Mouse (Mus musculus) heart, adult 11 months (tissue): ENCODE data around the gene Col7a1.

Source experiments
- DNase-seq: peaks from one replicate; pipeline ENCODE4 v3.0.0; 2022

The Col7a1 gene

DNA sequence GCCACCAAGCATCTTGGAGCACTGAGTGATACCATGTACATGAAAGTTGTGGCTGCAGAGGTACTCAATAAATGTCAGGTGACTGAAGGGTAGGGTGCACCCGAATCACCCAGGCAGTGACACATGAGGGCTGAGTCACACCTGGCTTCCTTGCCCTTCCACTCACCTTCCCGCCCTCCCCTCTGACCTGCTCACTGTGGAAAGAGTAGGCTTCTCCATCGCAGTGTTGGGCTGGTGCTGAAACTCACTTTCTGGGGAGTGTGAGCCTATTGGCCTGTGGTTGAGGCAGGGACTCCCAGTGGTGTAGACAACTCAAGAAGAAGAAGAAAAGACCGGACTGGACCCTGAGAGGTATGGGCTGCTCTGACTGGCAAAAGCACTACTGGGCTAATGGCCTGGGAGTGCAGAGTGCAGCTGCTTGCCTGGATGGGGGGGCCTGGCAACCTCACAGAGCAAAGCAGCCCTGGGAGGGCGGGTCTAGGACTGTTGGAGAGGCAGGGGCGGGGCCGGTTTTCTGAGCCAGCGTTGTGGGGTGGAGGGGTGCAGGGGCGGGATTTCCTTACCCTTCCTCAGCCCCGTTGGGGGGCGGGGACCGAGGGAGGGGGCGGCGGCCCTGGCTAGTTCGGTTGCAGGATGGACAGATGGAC, 34.4 kb downstream of the Col7a1 start:
- peak; percentile 97 for DNase-seq

DNA sequence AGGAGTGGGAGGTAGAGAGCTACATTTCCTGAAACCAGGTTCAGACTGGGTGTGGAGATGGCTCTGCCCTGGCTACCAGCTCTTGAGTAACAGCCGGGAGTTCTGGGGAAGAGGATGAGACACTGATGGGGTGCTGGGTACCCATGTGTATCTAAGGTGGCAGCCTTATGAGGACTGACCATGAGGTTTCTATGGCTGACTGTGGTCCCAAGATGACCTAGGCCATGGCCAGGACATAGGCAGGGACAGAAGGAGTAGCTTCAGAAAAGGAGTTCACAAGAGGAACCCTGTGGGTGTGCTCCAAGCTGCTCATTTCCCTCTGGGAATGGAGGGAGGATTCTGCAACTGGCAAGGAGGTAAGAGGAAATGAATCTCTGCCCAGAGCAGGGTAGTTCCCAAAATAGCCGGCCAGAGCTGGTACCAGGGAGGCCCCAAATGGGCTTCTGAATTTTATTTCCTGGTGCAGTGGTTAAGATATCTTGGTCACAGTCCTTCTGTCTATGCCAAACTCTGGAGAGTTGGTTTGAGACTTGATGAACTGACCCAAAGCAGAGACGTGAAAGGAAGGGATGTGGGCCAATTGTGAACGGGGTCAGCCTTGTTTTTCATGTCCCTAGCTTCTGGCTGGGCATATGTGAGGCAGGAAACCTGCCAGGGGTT, 36.5 kb downstream of the Col7a1 start:
- peak; percentile 96 for DNase-seq

DNA sequence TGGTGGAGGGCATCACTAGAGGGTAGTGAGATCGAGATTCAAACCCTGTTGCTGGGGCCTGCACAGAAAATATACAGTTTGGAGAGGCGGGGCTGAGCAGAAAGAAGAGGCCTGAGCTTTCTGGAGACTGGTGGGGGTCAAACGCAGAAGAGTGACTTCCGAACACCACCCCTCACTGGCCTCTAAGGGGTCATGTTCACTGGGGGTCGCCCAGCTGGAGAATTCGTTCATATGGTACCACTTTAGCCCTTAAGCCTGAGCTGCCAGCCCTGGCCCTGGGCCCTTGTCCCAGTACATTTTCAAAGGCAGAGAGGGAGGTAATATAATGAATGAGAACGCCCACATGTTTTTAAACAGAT, 37.1 kb downstream of the Col7a1 start:
- peak; percentile 94 for DNase-seq

DNA sequence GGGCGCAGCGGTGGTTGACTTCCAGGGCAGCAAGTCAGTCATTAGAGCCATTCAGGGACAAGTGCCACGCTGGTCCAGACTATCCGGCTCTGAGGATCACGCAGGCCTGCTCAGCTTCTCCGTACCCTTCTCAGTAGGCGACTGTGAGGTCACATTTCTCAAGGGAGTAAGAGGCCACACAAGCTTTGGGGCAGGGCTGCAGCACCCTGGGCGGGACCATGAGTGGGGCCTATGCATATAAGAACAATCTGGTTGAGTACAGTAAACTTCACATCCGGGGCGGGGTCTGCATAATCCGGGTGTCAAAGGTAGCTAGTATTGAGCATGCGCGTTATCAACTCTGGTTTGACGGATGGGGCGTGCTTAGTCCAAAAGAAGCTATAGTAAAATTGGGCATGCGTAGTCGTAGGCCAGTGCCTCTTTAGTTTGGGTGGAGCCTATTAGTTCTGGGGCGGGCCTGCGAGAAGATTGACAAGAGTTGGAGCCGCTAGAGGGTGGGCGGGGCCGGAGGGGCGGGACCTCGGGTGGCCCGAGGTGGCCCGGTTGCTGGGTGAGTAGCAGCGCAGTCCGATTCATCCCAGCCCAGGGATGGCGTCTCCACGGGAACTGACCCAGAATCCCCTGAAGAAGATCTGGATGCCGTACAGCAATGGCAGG, 38.2 kb downstream of the Col7a1 start, which contains the start of gene Pfkfb4:
Pfkfb4 (plus strand) TSS at position 351 of the 657 bp plus-strand sequence.
- peak; percentile 100 for DNase-seq

DNA sequence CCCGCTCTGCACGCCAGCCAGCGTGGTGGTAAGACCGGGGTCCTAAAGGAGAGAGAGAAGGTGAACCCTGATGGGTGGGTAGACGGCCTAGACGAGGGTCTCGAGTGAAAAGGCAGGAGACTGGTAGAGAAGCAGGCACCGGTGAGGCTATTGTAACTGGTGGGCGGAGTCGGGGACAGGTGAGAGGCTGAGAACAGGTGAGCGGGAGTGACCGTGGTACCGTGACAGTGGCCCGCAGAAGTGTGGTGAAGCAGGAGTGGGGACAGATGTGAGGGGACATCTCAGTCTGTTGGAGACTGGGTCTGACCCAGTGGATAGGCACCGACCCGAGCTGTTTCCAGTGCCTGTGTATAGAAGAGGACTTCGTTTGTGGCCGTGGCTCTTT, 38.7 kb downstream of the Col7a1 start:
- no peak for DNase-seq

DNA sequence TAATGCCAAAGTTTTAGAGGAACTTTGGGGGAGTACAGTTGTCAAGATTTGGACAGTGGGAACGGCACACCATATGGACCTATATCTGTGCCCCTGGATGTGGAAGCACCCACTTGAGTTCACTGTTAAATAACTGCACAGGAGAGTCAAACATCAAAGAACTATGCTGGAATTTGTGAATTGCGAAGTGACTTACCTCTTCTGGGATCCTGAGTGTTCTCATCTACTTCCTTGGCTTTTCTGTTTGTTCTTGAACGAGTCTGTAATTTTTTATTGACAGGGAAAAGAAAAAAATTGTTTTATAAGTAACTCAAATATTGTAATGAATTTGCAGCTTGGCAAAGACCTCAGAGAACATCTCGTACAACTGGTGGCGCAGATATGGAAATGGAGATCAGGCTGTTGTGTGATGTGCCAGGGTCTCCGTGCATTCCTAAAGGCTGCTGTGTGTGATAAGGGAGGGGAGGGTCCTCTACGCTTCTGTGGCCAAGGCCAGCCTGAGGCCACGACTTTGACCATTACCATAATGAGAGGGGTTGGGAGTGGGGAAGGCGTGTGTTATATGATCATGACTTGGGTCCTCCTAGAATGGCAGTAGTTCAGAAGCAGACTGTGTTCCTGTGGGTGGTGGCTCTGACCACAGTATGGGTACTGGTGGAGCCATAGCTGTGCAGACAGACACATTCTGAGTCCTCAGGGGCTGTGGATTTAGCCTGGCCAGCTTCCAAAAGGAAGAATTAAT, 39.4 kb downstream of the Col7a1 start:
- no peak for DNase-seq

DNA sequence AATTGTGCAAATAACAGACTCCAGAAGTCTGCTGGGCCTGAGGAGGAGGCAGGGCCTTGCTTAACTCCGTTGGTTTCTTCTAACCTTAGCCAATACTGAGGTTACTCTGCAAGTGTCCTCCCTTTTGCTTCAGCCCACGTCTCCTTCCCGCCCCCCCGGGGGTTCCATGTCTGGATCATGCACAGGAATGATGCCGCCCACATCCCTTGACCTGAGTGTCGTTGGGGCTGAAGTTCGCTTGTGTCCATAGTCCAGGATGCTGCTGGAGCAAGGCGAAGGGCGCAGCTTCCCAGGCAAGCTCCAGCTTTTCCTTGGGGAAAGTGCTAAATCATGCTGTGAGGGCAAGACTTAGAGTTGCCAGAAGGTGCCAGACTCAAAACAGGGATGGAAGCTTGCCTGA, 43.0 kb downstream of the Col7a1 start:
- DNase-seq = no peak

DNA sequence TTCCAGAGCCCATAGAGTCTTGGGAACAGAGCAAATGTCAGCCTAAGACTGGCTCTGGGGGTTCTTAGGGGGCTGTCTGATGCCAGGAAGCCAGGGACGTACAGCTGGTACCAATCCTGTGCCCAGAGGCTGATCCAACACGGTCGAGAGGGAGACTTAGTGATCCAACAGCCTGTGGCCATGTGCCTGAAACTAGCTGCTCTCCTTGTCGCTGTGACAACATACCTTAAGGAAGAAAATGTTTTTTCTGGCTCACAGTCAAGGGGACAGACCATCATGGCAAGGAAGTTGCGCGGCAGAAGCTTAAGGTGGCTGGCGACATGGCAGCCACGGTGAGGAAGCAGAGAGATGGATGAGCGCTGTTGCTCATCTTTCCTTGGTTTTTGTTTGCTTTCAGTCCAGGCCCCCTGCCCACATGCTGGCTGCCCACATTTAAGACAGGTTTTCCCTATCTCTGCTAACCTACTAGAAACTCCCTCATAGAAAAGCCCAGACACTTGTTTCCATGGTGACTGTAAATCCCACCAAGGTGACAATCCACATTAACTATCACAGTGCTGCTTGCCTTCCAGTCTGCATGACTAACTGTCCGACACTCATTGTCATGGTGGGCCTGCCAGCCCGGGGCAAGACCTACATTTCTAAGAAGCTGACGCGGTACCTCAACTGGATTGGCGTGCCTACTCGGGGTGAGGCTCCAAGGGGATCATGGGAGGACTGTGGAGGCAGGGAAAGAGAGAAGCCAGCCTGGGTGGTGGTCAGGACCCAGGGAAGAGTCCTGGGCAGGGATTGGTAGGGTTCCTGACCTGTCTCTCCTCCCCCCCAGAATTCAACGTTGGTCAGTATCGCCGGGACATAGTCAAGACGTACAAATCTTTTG, 45.1 kb downstream of the Col7a1 start:
- DNase-seq = peak; percentile 94

DNA sequence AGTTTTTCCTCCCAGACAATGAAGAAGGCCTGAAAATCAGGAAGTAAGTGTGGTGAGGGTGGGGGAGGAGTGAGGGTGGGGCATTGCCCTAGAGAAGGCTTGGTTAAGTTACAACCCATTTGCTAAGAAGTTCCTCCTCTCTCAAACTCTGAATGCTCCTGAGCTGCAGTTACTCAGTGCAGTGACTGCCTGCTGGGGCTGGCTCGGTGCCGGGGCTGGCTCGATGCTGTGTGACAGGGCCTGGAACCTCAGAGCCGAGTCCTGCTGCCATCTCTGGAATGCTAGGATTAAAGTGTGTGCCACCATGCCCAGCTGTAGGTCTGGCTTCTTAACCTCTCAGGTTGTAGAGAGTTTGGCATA, 45.8 kb downstream of the Col7a1 start:
- DNase-seq = peak; percentile 85

DNA sequence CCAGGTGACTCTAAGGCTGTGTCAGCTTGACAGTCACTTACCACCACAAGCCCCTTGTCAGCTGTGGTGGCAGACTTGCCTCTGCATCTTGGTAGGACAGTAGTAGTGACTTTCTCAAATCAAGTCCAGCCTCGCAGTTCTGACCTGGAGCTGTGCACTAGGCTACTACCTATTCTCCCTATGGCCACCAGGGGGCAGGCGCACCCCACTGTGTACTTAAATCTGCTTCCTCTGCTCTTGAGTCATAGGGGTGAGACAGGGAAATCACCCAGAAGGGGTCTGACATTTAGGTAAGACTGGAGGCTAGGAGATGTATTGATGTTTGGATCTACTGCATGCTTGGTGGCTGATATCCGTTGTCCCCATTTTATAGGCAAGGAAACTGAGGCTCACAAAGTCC, 47.3 kb downstream of the Col7a1 start:
- DNase-seq = peak; percentile 94

DNA sequence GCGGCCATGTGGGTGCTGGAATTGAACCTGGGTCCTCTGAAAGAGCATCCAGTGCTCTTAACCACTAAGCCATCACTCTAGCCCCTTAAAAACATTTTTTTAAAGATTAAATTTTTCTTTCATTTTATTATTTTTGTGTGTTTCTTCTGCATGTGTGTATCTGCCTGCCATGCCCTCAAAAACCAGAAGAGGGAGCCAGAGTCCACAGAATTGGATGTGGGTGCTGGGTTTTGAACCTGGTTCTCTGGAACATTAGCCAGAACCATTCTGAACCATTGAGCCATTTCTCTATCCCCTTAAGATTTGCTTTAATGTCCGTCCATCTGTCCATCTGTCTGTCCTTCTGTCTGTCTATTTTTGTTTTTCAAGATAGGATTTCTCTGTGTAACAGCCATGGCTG, 49.8 kb downstream of the Col7a1 start:
- no peak for DNase-seq

DNA sequence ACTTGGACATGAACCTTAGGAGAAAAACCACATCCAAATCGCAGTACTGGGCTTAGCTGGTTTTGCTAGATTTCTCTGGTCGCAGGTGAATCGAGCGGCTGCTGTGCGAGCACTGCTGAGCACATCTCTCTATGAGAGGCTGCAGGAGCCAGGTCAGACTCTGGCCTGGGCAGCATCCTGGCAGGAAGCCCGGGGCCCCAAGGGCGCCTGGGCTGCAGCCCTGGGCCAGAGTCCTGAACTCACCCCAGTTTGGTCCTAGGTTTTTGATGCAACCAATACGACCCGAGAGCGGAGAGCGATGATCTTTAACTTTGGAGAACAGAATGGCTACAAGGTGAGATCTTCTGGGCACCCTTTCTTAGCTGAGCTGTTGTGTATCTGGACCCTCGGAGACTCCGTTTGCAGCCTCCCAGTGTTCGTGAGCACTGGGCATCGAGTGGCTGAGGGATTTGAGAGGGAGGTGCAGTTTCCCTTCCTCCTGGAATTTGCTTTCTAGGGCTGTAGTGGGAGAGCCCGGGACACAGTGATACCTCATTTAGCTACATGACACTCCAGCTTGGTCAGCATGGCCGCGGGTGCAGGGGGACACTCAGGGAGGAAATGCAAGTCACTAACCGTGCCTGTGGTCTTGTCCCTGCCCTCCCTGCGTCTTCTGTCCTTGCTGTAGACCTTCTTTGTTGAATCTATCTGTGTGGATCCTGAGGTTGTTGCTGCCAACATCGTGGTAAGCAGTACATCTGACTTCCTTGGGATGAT, 53.8 kb downstream of the Col7a1 start:
- DNase-seq = no peak

DNA sequence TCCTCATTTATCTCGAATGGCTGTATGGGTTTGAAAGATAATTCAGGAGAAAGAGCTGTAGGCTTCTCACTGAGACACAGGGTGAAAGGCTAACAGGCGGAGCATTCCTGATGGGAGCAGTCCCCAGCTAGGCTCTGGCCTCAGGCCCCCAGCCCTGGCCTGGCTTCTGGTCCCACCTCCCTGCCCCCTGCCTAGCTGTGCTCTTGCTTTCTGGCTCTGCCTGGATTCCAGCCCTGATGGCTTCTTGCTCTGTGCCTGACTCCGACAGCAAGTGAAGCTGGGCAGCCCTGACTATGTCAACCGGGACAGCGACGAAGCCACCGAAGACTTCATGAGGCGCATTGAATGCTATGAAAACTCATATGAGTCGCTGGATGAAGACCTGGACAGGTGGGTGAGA, 54.7 kb downstream of the Col7a1 start:
- DNase-seq = peak; percentile 89

DNA sequence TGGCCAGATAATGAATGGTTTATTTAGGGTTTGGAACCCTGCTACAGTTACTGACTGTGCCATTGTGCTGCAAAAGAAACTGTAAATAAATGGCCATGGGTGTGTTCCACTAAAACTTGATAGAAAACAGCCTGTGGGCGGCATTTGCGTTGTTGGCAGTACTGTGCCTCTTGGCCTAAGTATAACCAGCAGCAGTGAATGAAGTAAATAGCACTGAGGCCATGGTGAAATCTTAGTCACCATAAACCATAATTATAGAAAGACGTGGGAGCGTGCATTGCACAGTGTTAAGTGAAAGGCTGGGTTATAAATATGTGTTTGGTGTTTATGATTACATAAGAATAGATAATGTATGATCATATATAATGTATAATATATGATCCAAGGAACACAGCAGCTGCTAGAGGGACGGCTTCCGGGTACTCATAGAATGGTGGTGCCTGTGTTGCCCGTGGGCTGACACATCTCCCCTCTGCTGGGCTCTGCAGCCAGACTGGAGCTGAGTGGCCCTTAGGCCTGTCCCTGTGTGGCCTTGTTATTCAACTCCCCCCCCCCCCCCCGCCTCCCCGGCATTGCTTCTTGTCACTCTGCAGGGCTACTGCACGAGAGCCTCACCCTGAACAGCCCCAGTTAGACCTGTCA, 55.7 kb downstream of the Col7a1 start:
- peak; percentile 92 for DNase-seq

DNA sequence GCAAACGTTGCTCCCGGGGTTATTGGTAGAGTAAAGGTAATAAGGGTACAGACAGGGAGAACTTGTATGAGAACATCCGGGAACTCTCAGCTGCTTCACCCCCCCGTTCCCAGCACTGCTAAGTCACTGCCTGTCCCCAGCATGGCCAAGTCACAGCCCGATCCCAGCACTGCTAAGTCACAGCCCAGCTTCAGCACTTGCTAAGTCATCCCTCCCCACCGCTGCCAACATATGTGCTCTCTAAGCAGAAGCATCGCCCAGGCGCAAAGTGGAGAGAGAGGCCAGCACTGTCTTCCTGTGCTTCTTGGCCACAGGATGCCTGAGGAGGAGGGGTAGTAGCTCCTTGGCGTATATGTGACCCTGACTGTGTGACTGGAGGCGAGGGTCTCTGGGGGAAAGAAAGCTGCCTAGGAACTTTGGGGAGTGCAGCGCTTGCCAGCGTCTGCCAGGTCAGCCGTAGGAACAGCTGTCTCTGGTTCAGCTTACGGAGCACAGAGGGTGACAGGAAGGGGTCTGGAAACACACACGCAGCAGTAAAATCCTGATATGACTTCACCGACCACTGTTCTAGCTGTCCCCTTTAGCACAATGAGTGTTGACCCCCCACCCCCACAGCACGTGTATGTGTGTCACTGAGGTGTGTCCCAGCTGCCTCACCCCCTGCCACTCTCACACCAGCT, 56.4 kb downstream of the Col7a1 start:
- peak; percentile 98 for DNase-seq

DNA sequence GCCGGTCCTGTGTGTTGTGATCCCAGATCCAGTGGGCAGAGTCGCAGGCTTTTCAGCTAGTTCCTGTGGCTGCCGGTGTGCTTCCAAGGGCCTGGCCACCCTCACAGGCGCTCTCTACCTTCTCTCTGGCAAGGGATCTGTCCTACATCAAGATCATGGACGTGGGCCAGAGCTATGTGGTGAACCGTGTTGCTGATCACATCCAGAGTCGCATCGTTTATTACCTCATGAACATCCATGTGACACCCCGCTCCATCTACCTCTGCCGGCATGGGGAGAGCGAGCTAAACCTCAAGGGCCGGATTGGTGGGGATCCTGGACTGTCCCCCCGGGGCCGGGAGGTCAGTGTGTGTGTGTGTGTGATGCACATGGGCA, 56.9 kb downstream of the Col7a1 start:
- peak; percentile 91 for DNase-seq

DNA sequence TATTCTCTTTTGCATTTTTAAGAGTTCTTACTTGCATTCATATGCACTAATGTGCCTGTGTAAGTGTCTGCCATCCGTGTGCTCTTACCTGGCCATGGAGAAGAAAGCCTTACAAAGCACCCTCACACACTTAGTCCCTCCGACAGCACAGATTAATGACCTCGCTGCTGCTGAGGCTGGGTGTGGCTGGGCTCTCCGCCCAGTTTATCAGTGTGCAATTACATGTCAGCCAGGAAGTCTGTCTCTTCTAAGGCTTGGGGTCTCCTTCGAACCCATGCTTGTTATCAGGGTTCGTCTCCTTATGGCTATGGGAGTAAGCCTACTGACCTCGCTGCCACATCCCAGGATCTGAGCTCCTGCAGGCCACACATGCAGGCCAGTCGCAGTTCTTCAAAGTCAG, 62.0 kb downstream of the Col7a1 start:
- DNase-seq = no peak

DNA sequence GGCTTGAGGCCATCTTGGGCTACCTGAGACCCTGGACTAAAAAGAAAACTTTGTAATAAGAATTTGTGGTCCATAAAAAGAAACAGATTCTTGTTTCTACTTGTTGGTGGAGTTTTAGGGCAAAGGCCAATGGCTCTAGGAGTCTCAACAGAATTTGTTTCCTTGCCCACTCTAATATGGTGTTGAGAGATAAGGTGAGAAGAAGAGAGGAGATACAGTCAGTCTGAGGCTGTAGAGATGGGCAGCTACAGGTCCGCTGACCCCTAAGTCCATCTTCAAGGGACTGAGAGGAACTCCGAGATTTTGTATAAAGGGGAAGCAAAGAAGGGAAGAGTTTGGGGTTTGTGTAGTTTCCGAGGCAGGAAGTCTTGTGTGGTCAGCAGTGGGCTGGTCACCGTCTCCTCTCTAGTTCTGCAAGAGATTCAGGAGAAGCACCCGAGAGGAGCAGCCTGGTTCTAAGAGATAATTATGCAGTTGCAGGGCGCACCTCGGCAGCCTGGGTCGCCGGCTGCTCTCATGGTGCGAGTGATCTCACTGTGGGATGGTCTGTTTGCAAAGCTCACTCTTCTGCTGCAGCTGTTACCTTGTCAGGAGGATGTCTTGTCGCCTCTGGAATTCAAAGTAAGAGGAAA, 63.7 kb downstream of the Col7a1 start:
- peak; percentile 95 for DNase-seq

DNA sequence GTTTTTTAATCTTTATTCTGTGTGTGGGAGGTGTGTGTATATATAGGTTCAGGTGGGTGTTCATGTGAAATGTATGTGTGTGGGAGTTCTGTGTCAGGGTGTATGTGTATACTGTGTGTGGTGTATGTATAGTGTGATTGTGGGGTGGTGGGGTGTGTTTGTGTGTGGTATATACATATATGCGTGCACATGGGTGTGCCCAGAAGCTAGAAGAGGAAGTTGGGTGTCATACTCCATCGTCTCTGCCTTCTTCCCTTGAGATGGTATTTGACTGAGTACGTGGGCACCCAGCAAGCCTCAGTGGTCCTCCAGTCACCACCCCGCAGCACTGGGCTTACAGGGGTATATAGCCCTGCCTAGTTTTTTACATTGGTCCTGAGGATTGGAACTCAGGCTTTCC, 68.0 kb downstream of the Col7a1 start:
- DNase-seq = peak; percentile 90
